Mouse (Mus musculus): ENCODE results near the gene Tgfb2. TPM values are rescaled to one million over a fixed set of nuclear protein-coding genes. Genes with fewer than 3 reads are reported as not detected.

Gene Tgfb2
- total RNA-seq, 1 experiment from 2014 or later: 0.05 TPM

- ATAC-seq (replicated peaks in 1 of 2; ENCODE audit: insufficient read depth in 1 of 2, low FRiP score in 2 of 2, low TSS enrichment in 1 of 2, low read depth in 1 of 2, poor library complexity in 2 of 2, severe bottlenecking in 2 of 2): no peak
Observed at GRCm38 (mm10) chr1:186624474-186624873, 81.3 kb downstream of the Tgfb2 start.

GRCm38 (mm10) chr1:186621812-186622211, 84.0 kb downstream of the Tgfb2 start:
- ATAC-seq (replicated peaks in 1 of 2; ENCODE audit: insufficient read depth in 1 of 2, low FRiP score in 2 of 2, low TSS enrichment in 1 of 2, low read depth in 1 of 2, poor library complexity in 2 of 2, severe bottlenecking in 2 of 2): no peak

- ATAC-seq (replicated peaks in 1 of 2; ENCODE audit: insufficient read depth in 1 of 2, low FRiP score in 2 of 2, low TSS enrichment in 1 of 2, low read depth in 1 of 2, poor library complexity in 2 of 2, severe bottlenecking in 2 of 2): no peak
Observed at GRCm38 (mm10) chr1:186618285-186618684, 87.5 kb downstream of the Tgfb2 start.

GRCm38 (mm10) chr1:186611371-186611770, 94.4 kb downstream of the Tgfb2 start:
- no peak for ATAC-seq (replicated peaks in 1 of 2; ENCODE audit: insufficient read depth in 1 of 2, low FRiP score in 2 of 2, low TSS enrichment in 1 of 2, low read depth in 1 of 2, poor library complexity in 2 of 2, severe bottlenecking in 2 of 2)

GRCm38 (mm10) chr1:186610481-186610880, 95.3 kb downstream of the Tgfb2 start:
- no peak for ATAC-seq (replicated peaks in 1 of 2; ENCODE audit: insufficient read depth in 1 of 2, low FRiP score in 2 of 2, low TSS enrichment in 1 of 2, low read depth in 1 of 2, poor library complexity in 2 of 2, severe bottlenecking in 2 of 2)

GRCm38 (mm10) chr1:186609793-186610233, 96.0 kb downstream of the Tgfb2 start:
- no peak; a peak in 1 of 4 replicates for ATAC-seq (replicated peaks in 1 of 2; ENCODE audit: insufficient read depth in 1 of 2, low FRiP score in 2 of 2, low TSS enrichment in 1 of 2, low read depth in 1 of 2, poor library complexity in 2 of 2, severe bottlenecking in 2 of 2)

- ATAC-seq (replicated peaks in 1 of 2; ENCODE audit: insufficient read depth in 1 of 2, low FRiP score in 2 of 2, low TSS enrichment in 1 of 2, low read depth in 1 of 2, poor library complexity in 2 of 2, severe bottlenecking in 2 of 2): no peak
Observed at GRCm38 (mm10) chr1:186608116-186608515, 97.7 kb downstream of the Tgfb2 start.

GRCm38 (mm10) chr1:186605635-186606034, 100.2 kb downstream of the Tgfb2 start:
- no peak for ATAC-seq (replicated peaks in 1 of 2; ENCODE audit: insufficient read depth in 1 of 2, low FRiP score in 2 of 2, low TSS enrichment in 1 of 2, low read depth in 1 of 2, poor library complexity in 2 of 2, severe bottlenecking in 2 of 2)

- ATAC-seq (replicated peaks in 1 of 2; ENCODE audit: insufficient read depth in 1 of 2, low FRiP score in 2 of 2, low TSS enrichment in 1 of 2, low read depth in 1 of 2, poor library complexity in 2 of 2, severe bottlenecking in 2 of 2): no peak
Observed at GRCm38 (mm10) chr1:186604124-186604523, 101.7 kb downstream of the Tgfb2 start.

- no peak for ATAC-seq (replicated peaks in 1 of 2; ENCODE audit: insufficient read depth in 1 of 2, low FRiP score in 2 of 2, low TSS enrichment in 1 of 2, low read depth in 1 of 2, poor library complexity in 2 of 2, severe bottlenecking in 2 of 2)
Observed at GRCm38 (mm10) chr1:186588226-186588625, 117.6 kb downstream of the Tgfb2 start.

GRCm38 (mm10) chr1:186587065-186587804, 118.6 kb downstream of the Tgfb2 start:
- no peak for ATAC-seq (replicated peaks in 1 of 2; ENCODE audit: insufficient read depth in 1 of 2, low FRiP score in 2 of 2, low TSS enrichment in 1 of 2, low read depth in 1 of 2, poor library complexity in 2 of 2, severe bottlenecking in 2 of 2)

GRCm38 (mm10) chr1:186585571-186586164, 120.1 kb downstream of the Tgfb2 start:
- ATAC-seq (replicated peaks in 1 of 2; ENCODE audit: insufficient read depth in 1 of 2, low FRiP score in 2 of 2, low TSS enrichment in 1 of 2, low read depth in 1 of 2, poor library complexity in 2 of 2, severe bottlenecking in 2 of 2): no peak

- ATAC-seq (replicated peaks in 1 of 2; ENCODE audit: insufficient read depth in 1 of 2, low FRiP score in 2 of 2, low TSS enrichment in 1 of 2, low read depth in 1 of 2, poor library complexity in 2 of 2, severe bottlenecking in 2 of 2): no peak
Observed at GRCm38 (mm10) chr1:186583933-186584332, 121.9 kb downstream of the Tgfb2 start.

- no peak for ATAC-seq (replicated peaks in 1 of 2; ENCODE audit: insufficient read depth in 1 of 2, low FRiP score in 2 of 2, low TSS enrichment in 1 of 2, low read depth in 1 of 2, poor library complexity in 2 of 2, severe bottlenecking in 2 of 2)
Observed at GRCm38 (mm10) chr1:186582113-186582512, 123.7 kb downstream of the Tgfb2 start.

- no peak for ATAC-seq (replicated peaks in 1 of 2; ENCODE audit: insufficient read depth in 1 of 2, low FRiP score in 2 of 2, low TSS enrichment in 1 of 2, low read depth in 1 of 2, poor library complexity in 2 of 2, severe bottlenecking in 2 of 2)
Observed at GRCm38 (mm10) chr1:186581666-186582065, 124.1 kb downstream of the Tgfb2 start.

- no peak for ATAC-seq (replicated peaks in 1 of 2; ENCODE audit: insufficient read depth in 1 of 2, low FRiP score in 2 of 2, low TSS enrichment in 1 of 2, low read depth in 1 of 2, poor library complexity in 2 of 2, severe bottlenecking in 2 of 2)
Observed at GRCm38 (mm10) chr1:186581114-186581513, 124.7 kb downstream of the Tgfb2 start.

GRCm38 (mm10) chr1:186577302-186577701, 128.5 kb downstream of the Tgfb2 start:
- no peak for ATAC-seq (replicated peaks in 1 of 2; ENCODE audit: insufficient read depth in 1 of 2, low FRiP score in 2 of 2, low TSS enrichment in 1 of 2, low read depth in 1 of 2, poor library complexity in 2 of 2, severe bottlenecking in 2 of 2)

- peak; percentile 90 to 96 for ATAC-seq (replicated peaks in 1 of 2; ENCODE audit: insufficient read depth in 1 of 2, low FRiP score in 2 of 2, low TSS enrichment in 1 of 2, low read depth in 1 of 2, poor library complexity in 2 of 2, severe bottlenecking in 2 of 2)
Observed at GRCm38 (mm10) chr1:186575629-186576028, 130.2 kb downstream of the Tgfb2 start.

GRCm38 (mm10) chr1:186575074-186575473, 130.7 kb downstream of the Tgfb2 start:
- no peak for ATAC-seq (replicated peaks in 1 of 2; ENCODE audit: insufficient read depth in 1 of 2, low FRiP score in 2 of 2, low TSS enrichment in 1 of 2, low read depth in 1 of 2, poor library complexity in 2 of 2, severe bottlenecking in 2 of 2)

All from hematopoietic stem cell, adult 5-6 weeks (primary cell).